ENCODE assay signal across 8 mouse cellular contexts in genomic region chr8:25353405-25353804, GRCm38 (mm10).
DNase-seq lines count a peak whose midpoint lies in the region; ATAC-seq lines count a peak whose summit lies in the region.

No protein-coding gene starts in this region.

- no peak overlapping the region for H3K27ac ChIP-seq in lung, embryonic 15.5 days
- peak overlapping the region; percentile 84 for H3K27ac ChIP-seq in limb, embryonic 12.5 days
- H3K27ac ChIP-seq in stomach, embryonic 16.5 days (ENCODE audit: low read length) = no peak overlapping the region

- H3K36me3 ChIP-seq in lung, embryonic 15.5 days = no peaks in the 10 kb centered on the region
- no peaks in the 10 kb centered on the region for H3K36me3 ChIP-seq in limb, embryonic 12.5 days
- H3K36me3 ChIP-seq in stomach, embryonic 16.5 days (ENCODE audit: control insufficient read depth, insufficient read depth, low read length) = no peaks in the 10 kb centered on the region

- H3K4me2 ChIP-seq in lung, embryonic 15.5 days = no peak overlapping the region
- H3K4me2 ChIP-seq in limb, embryonic 12.5 days = peak overlapping the region; percentile 54
- H3K4me2 ChIP-seq in stomach, embryonic 16.5 days (ENCODE audit: low read depth, low read length) = peak overlapping the region; percentile 40; the same call in 1 of the 2 replicates

- H3K9me3 ChIP-seq in lung, embryonic 15.5 days = no peaks in the 10 kb centered on the region
- H3K9me3 ChIP-seq in limb, embryonic 12.5 days = 0 out of 2 replicates have a peak, but pooled peaks cover 5% of the 10 kb centered on the region
- 0 out of 2 replicates have a peak, but pooled peaks cover 4% of the 10 kb centered on the region for H3K9me3 ChIP-seq in stomach, embryonic 16.5 days (replicated peaks; ENCODE audit: control insufficient read depth, low read length)

- peaks cover 8% of the 10 kb centered on the region; the same call in 1 of the 2 replicates for H3K4me1 ChIP-seq in lung, embryonic 15.5 days
- peaks cover 21% of the 10 kb centered on the region for H3K4me1 ChIP-seq in limb, embryonic 12.5 days (replicated peaks)
- H3K4me1 ChIP-seq in stomach, embryonic 16.5 days (ENCODE audit: control insufficient read depth, insufficient read depth, low read length) = no peaks in the 10 kb centered on the region; the same call in 1 of the 2 replicates

- H3K27me3 ChIP-seq in lung, embryonic 15.5 days = peaks cover 27% of the 10 kb centered on the region
- H3K27me3 ChIP-seq in limb, embryonic 12.5 days = 0 out of 2 replicates have a peak, but pooled peaks cover 3% of the 10 kb centered on the region
- H3K27me3 ChIP-seq in stomach, embryonic 16.5 days (ENCODE audit: control insufficient read depth, insufficient read depth, low read length) = peaks cover 4% of the 10 kb centered on the region; the same call in 1 of the 2 replicates

- H3K4me3 ChIP-seq in lung, embryonic 15.5 days = 0 out of 2 replicates have a peak overlapping the region, but pooled peaks have one; percentile 4
- no peak overlapping the region; the same call in 1 of the 2 replicates for H3K4me3 ChIP-seq in limb, embryonic 12.5 days (replicated peaks)
- H3K4me3 ChIP-seq in stomach, embryonic 16.5 days (replicated peaks; ENCODE audit: low read length) = no peak overlapping the region

- 56% methylated on average over 7 of the region's 7 CpGs for WGBS in lung, embryonic 15.5 days
- WGBS in limb, embryonic 12.5 days = 30% methylated on average over 7 of the region's 7 CpGs
- WGBS in stomach, embryonic 16.5 days = 58% methylated on average over 7 of the region's 7 CpGs

- no peak overlapping the region for H3K9ac ChIP-seq in lung, embryonic 15.5 days
- no peak overlapping the region for H3K9ac ChIP-seq in limb, embryonic 12.5 days (replicated peaks)
- peak overlapping the region; percentile 49; the same call in 1 of the 2 replicates for H3K9ac ChIP-seq in stomach, embryonic 16.5 days (ENCODE audit: low read length)

- ATAC-seq in lung, embryonic 15.5 days (ENCODE audit: borderline replicate concordance, extremely low read depth, low FRiP score, low TSS enrichment) = no peak
- peak; percentile 41; the same call in 1 of the 2 replicates for ATAC-seq in limb, embryonic 12.5 days (ENCODE audit: insufficient number of reproducible peaks, insufficient read depth, low FRiP score, low TSS enrichment, low read depth)
- no peak for ATAC-seq in stomach, embryonic 16.5 days (ENCODE audit: insufficient read depth, low FRiP score)
- ATAC-seq in erythroblast, adult 5-6 weeks (replicated peaks; ENCODE audit: low FRiP score, poor library complexity, severe bottlenecking) = no peak

- peak; percentile 15 for DNase-seq in heart, adult 11 months
- DNase-seq in heart, adult 18-20 months = no peak
- no peak for DNase-seq in lung, postnatal 10 days
- no peak for DNase-seq in frontal cortex, adult 2 months (ENCODE audit: extremely low spot score in 1 of 2, low spot score in 1 of 2)
